Mouse (Mus musculus) left cerebral cortex, adult 8-10 months (tissue): ENCODE data around the gene Ptpn4. TPM values are rescaled to one million over a fixed set of nuclear protein-coding genes. Genes with fewer than 3 reads are reported as not detected.

Experiments used
- DNase-seq, 2 experiments: peaks; one replicate each; pipeline ENCODE4 v3.0.0; 2022; ENCODE audit warnings: low spot score in 2 of 2
- total RNA-seq, 4 experiments: library from RNA; stranded (reverse); gene quantifications; 2 replicates each; pipeline ENCODE4 v1.2.4; 2022

Ptpn4 gene
- total RNA-seq, 4 experiments from 2014 or later = 71.1 to 106 (median 82.6) TPM

- no peak for DNase-seq
These were observed 29.7 kb downstream of the Ptpn4 start for GRCm38 (mm10) chr1:119807707-119808106.

- no peak for DNase-seq
These were observed 31.4 kb downstream of the Ptpn4 start for GRCm38 (mm10) chr1:119805984-119806383.

GRCm38 (mm10) chr1:119804586-119804985 is 32.8 kb downstream of the Ptpn4 start:
- no peak for DNase-seq

- DNase-seq = no peak
These were observed 42.2 kb downstream of the Ptpn4 start for GRCm38 (mm10) chr1:119795174-119795573.

- DNase-seq = no peak
These were observed 43.1 kb downstream of the Ptpn4 start for GRCm38 (mm10) chr1:119794342-119794741.

GRCm38 (mm10) chr1:119790616-119791015 is 46.8 kb downstream of the Ptpn4 start:
- no peak for DNase-seq

GRCm38 (mm10) chr1:119775915-119776314 is 61.5 kb downstream of the Ptpn4 start:
- no peak for DNase-seq

- no peak for DNase-seq
These were observed 101.7 kb downstream of the Ptpn4 start for GRCm38 (mm10) chr1:119735692-119736091.

GRCm38 (mm10) chr1:119734801-119735200 is 102.6 kb downstream of the Ptpn4 start:
- peak in 1 of 2 experiments; percentile 13 for DNase-seq

- DNase-seq = no peak
These were observed 106.2 kb downstream of the Ptpn4 start for GRCm38 (mm10) chr1:119731166-119731565.

- no peak for DNase-seq
These were observed 124.4 kb downstream of the Ptpn4 start for GRCm38 (mm10) chr1:119713017-119713416.

GRCm38 (mm10) chr1:119706471-119707217 is 130.8 kb downstream of the Ptpn4 start:
- DNase-seq = no peak

- no peak for DNase-seq
These were observed 140.6 kb downstream of the Ptpn4 start for GRCm38 (mm10) chr1:119696860-119697259.

GRCm38 (mm10) chr1:119685773-119686558 is 151.4 kb downstream of the Ptpn4 start:
- DNase-seq = no peak

GRCm38 (mm10) chr1:119681663-119682213 is 155.7 kb downstream of the Ptpn4 start:
- DNase-seq = no peak

GRCm38 (mm10) chr1:119674984-119675383 is 162.4 kb downstream of the Ptpn4 start:
- no peak for DNase-seq

- DNase-seq = no peak
These were observed 170.5 kb downstream of the Ptpn4 start for GRCm38 (mm10) chr1:119666904-119667303.

- no peak for DNase-seq
These were observed 183.1 kb downstream of the Ptpn4 start for GRCm38 (mm10) chr1:119654307-119654706.

GRCm38 (mm10) chr1:119650386-119650785 is 187.0 kb downstream of the Ptpn4 start:
- DNase-seq = no peak

GRCm38 (mm10) chr1:119649627-119650026 is 187.8 kb downstream of the Ptpn4 start:
- DNase-seq = no peak

- peak; percentile 51 to 55 for DNase-seq
These were observed 189.0 kb downstream of the Ptpn4 start, which contains the start of gene Epb41l5 for GRCm38 (mm10) chr1:119648205-119649111. Gene Epb41l5, minus strand, starts transcription at chr1:119649000.
